Mouse (Mus musculus) ES-E14 (cell line): ENCODE measurements around the gene Slc35b4. TPM values are rescaled to one million over a fixed set of nuclear protein-coding genes. Genes with fewer than 3 reads are reported as not detected.

Source experiments
- DNase-seq: peaks from one replicate; pipeline ENCODE4 v3.0.0-alpha.2; 2013; ENCODE audit warnings: low read depth, low spot score
- H3K27ac ChIP-seq: 2 replicates; pipeline ENCODE4 v1.5.1; 2012; ENCODE audit warnings: low read depth, mild to moderate bottlenecking, low read length, moderate library complexity, mixed read lengths; ENCODE audit not compliant: poor library complexity, insufficient read depth, severe bottlenecking
- H3K36me3 ChIP-seq: 2 replicates; pipeline ENCODE4 v1.6.1; 2012; ENCODE audit warnings: mild to moderate bottlenecking, low read length, moderate library complexity, mixed read lengths; ENCODE audit not compliant: control insufficient read depth, poor library complexity, insufficient read depth, severe bottlenecking
- H3K4me1 ChIP-seq, 2 experiments: fragments of 150-350 bp in 1 of 2; sonication (generic) in 1 of 2; 2 replicates each; pipeline ENCODE4 v1.6.1; 2012; ENCODE audit warnings: low read length in 2 of 2, mild to moderate bottlenecking in 1 of 2, mixed read lengths in 1 of 2; ENCODE audit not compliant: control insufficient read depth in 2 of 2, insufficient read depth in 2 of 2, poor library complexity in 1 of 2
- H3K4me3 ChIP-seq, 2 experiments: fragments of 150-350 bp in 1 of 2; sonication (generic) in 1 of 2; 2 replicates each; pipeline ENCODE4 v1.5.1; 2012; ENCODE audit warnings: low read length in 2 of 2, low read depth in 1 of 2, mild to moderate bottlenecking in 1 of 2, mixed read lengths in 1 of 2; ENCODE audit not compliant: insufficient read depth in 1 of 2, poor library complexity in 1 of 2, severe bottlenecking in 1 of 2
- H3K9ac ChIP-seq: 2 replicates; pipeline ENCODE4 v1.6.1; 2012; ENCODE audit warnings: low read depth, mild to moderate bottlenecking, low read length, mixed read lengths; ENCODE audit not compliant: poor library complexity, insufficient read depth, severe bottlenecking
- H3K9me3 ChIP-seq: fragments of 150-350 bp; sonication (generic); 2 replicates; pipeline ENCODE4 v1.6.1; 2012; ENCODE audit warnings: low read depth, mild to moderate bottlenecking, low read length; ENCODE audit not compliant: control insufficient read depth, insufficient read depth
- CHD2 ChIP-seq: IDR thresholded peaks from 2 replicates; pipeline ENCODE4 v1.6.1; 2014; ENCODE audit warnings: mild to moderate bottlenecking, low read depth, low read length, inconsistent platforms
- HCFC1 ChIP-seq: IDR thresholded peaks from 2 replicates; pipeline ENCODE4 v1.6.1; 2012; ENCODE audit warnings: low read length, inconsistent platforms, borderline replicate concordance; ENCODE audit not compliant: insufficient read depth
- MAFK ChIP-seq: IDR thresholded peaks from 2 replicates; pipeline ENCODE4 v1.6.1; 2014; ENCODE audit warnings: mild to moderate bottlenecking, low read depth, low read length, inconsistent platforms; ENCODE audit not compliant: insufficient read depth
- ZC3H11A ChIP-seq: IDR thresholded peaks from 2 replicates; pipeline ENCODE4 v1.6.1; 2012; ENCODE audit warnings: low read depth, mild to moderate bottlenecking, inconsistent platforms, low read length, borderline replicate concordance
- ZNF384 ChIP-seq: IDR thresholded peaks from 2 replicates; pipeline ENCODE4 v1.6.1; 2012; ENCODE audit warnings: low read depth, low read length, inconsistent platforms
- in situ Hi-C, 2 experiments: fragments of 600-800 bp; cut with MboI; formaldehyde crosslinking; loops; one replicate each; pipeline ENCODE4 v1.15.1; 2025; ENCODE audit warnings: low sequenced_read_pairs in 2 of 2, inconsistent platforms in 1 of 2; ENCODE audit not compliant: unreplicated experiment in 2 of 2
- total RNA-seq: library from RNA; depleted of rRNA; stranded (reverse); fragments of 300-350 nt; gene quantifications from 2 replicates; pipeline ENCODE4 v1.2.3, GENCODE M21; 2012

The Slc35b4 gene
- total RNA-seq, 1 experiment, result 27.4 TPM

- Histone ChIP-seq H3K4me1 (no peaks in the 10 kb centered on the region), H3K9ac (no peak overlapping the region), H3K4me3 (no peak overlapping the region), H3K9me3 (no peaks in the 10 kb centered on the region), H3K27ac (no peak overlapping the region), H3K36me3 (peaks cover 15% of the 10 kb centered on the region)
- TF ChIP-seq ZC3H11A, result no peak
- TF ChIP-seq ZNF384, result no peak
- TF ChIP-seq MAFK, result no peak
- no peak for TF ChIP-seq CHD2
- no peak for TF ChIP-seq HCFC1
- in situ Hi-C loops, result no loop called here
- DNase-seq, result no peak
Measured at GRCm38 (mm10) chr6:34154202-34154601, 22.7 kb downstream of the Slc35b4 start.

GRCm38 (mm10) chr6:34153069-34154052, 23.6 kb downstream of the Slc35b4 start:
- no peak for DNase-seq
- Histone ChIP-seq H3K36me3 (peaks cover 10% of the 10 kb centered on the region), H3K4me1 (no peaks in the 10 kb centered on the region), H3K27ac (no peak overlapping the region), H3K9me3 (no peaks in the 10 kb centered on the region), H3K4me3 (no peak overlapping the region), H3K9ac (no peak overlapping the region)
- TF ChIP-seq HCFC1 (no peak), ZNF384 (no peak)
- in situ Hi-C loops, result no loop called here

- Histone ChIP-seq H3K9ac (no peak overlapping the region), H3K4me3 (no peak overlapping the region), H3K27ac (no peak overlapping the region), H3K9me3 (no peaks in the 10 kb centered on the region), H3K36me3 (no peaks in the 10 kb centered on the region), H3K4me1 (no peaks in the 10 kb centered on the region)
- DNase-seq, result no peak
- in situ Hi-C loops, result no loop called here
- TF ChIP-seq CHD2, result no peak
- TF ChIP-seq MAFK, result no peak
- no peak for TF ChIP-seq ZC3H11A
- TF ChIP-seq ZNF384, result no peak
- TF ChIP-seq HCFC1, result no peak
Measured at GRCm38 (mm10) chr6:34149821-34150220, 27.1 kb downstream of the Slc35b4 start.

GRCm38 (mm10) chr6:34149066-34149465, 27.8 kb downstream of the Slc35b4 start:
- in situ Hi-C loops, result no loop called here
- no peak for DNase-seq
- TF ChIP-seq CHD2 (no peak), MAFK (no peak), ZC3H11A (no peak), HCFC1 (no peak), ZNF384 (no peak)
- no peak overlapping the region for H3K4me3 ChIP-seq
- H3K27ac ChIP-seq, result no peak overlapping the region
- H3K9ac ChIP-seq, result no peak overlapping the region
- no peaks in the 10 kb centered on the region for H3K9me3 ChIP-seq
- H3K4me1 ChIP-seq, result no peaks in the 10 kb centered on the region
- H3K36me3 ChIP-seq, result no peaks in the 10 kb centered on the region

GRCm38 (mm10) chr6:34148639-34149038, 28.3 kb downstream of the Slc35b4 start:
- no peaks in the 10 kb centered on the region for H3K4me1 ChIP-seq
- TF ChIP-seq ZC3H11A, result no peak
- H3K36me3 ChIP-seq, result no peaks in the 10 kb centered on the region
- H3K9ac ChIP-seq, result no peak overlapping the region
- H3K4me3 ChIP-seq, result no peak overlapping the region
- no peak overlapping the region for H3K27ac ChIP-seq
- no peak for DNase-seq
- no peaks in the 10 kb centered on the region for H3K9me3 ChIP-seq
- in situ Hi-C loops, result no loop called here
